Mouse (Mus musculus) kidney, embryonic 16.5 days (tissue): ENCODE measurements at regions not wholly inside any gene's neighbourhood (a gene's known extent, or its start where the extent isn't known, plus 50 kb on each side); places are given as distances from the start of the nearest gene placed in this dataset.

Experiments
- ATAC-seq: fragments of 200-750 bp; cut with Nextera tagmentation; 2 replicates; pipeline ENCODE4 v1.8.0; 2017; ENCODE audit warnings: moderate TSS enrichment; ENCODE audit not compliant: low FRiP score, low TSS enrichment
- H3K27ac ChIP-seq: fragments of 300-500 bp; sonication (generic); 2 replicates; pipeline ENCODE4 v1.5.1; 2014; ENCODE audit warnings: low read length
- H3K27me3 ChIP-seq: fragments of 300-500 bp; sonication (generic); 2 replicates; pipeline ENCODE4 v1.6.1; 2014; ENCODE audit warnings: low read length, control low read depth, mixed read lengths; ENCODE audit not compliant: insufficient read depth
- H3K36me3 ChIP-seq: fragments of 300-500 bp; sonication (generic); 2 replicates; pipeline ENCODE4 v1.6.1; 2014; ENCODE audit warnings: low read length, control low read depth, mixed read lengths; ENCODE audit not compliant: insufficient read depth
- H3K4me1 ChIP-seq: fragments of 300-500 bp; sonication (generic); 2 replicates; pipeline ENCODE4 v1.6.1; 2014; ENCODE audit warnings: low read length, control low read depth, mixed read lengths; ENCODE audit not compliant: insufficient read depth
- H3K4me2 ChIP-seq: fragments of 300-500 bp; sonication (generic); replicated peaks from 2 replicates; pipeline ENCODE4 v1.6.1; 2014; ENCODE audit warnings: low read depth, low read length
- H3K4me3 ChIP-seq: fragments of 300-500 bp; sonication (generic); 2 replicates; pipeline ENCODE4 v1.5.1; 2014; ENCODE audit warnings: mild to moderate bottlenecking, low read length
- H3K9ac ChIP-seq: fragments of 300-500 bp; sonication (generic); replicated peaks from 2 replicates; pipeline ENCODE4 v1.6.1; 2014; ENCODE audit warnings: low read length
- H3K9me3 ChIP-seq: fragments of 300-500 bp; sonication (generic); 2 replicates; pipeline ENCODE4 v1.6.1; 2016; ENCODE audit warnings: low read length, control low read depth
- WGBS: fragments of 180-500 bp; shearing (Covaris S2); extraction: QIAGEN DNeasy Blood & Tissue Kit; methylation state at CpG from one replicate; pipeline ENCODE4 v1.1.7; 2014; 5-methylcytosine and 5-hydroxymethylcytosine counted together

DNA sequence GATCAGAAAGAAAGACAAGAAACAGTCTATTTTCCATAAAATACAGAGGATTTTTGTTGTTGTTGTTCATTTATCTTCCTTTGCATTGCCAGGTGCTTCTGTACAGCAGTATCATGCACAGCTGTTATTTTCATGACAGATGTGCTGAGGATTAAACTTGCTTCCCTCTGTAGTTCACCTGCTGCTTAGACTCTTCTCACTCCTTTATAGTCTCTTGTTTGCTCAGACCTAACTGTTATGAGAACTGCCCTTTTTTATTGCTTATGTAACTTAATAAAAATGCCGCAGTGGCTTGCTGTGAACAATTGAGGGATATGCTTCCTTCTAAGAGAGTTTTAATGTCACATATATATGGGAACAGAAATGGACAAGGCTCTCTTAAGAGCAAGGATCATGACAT lies 467.1 kb downstream of the Adcyap1 start:
- H3K4me3 ChIP-seq: no peak overlapping the region
- WGBS: 88% methylated on average over 1 of the region's 1 CpGs
- ATAC-seq: no peak
- no peak overlapping the region for H3K4me2 ChIP-seq
- no peak overlapping the region for H3K27ac ChIP-seq
- no peaks in the 10 kb centered on the region for H3K36me3 ChIP-seq
- H3K4me1 ChIP-seq: no peaks in the 10 kb centered on the region
- no peaks in the 10 kb centered on the region for H3K9me3 ChIP-seq
- no peaks in the 10 kb centered on the region for H3K27me3 ChIP-seq
- H3K9ac ChIP-seq: no peak overlapping the region

DNA sequence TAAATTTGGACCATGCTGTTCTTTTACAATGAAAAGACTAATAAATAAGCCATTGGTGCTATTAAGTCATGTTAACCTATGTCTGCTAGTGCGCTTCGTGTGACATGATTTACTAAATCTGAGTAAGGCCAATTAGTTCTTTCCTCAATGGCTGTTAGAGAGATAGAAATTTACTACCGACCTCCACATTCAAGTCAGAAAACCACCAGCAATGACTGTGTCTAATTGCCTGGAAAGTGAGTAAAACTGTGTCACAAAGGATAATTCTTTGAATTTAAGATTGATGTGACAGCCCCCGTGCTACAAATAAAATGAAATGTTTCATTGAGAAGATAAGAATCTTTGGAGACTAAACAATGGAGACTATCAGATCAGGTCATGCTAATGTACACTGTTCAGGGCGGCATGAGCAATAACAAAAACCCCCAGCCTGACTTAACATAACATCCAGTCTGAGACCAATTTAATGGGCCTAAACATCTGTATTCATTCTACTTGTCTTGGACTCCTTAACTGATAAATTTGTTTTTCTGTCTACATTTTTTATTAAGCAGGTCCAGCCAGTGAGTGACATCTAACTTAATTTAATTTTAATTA lies 477.6 kb downstream of the Adcyap1 start:
- Histone ChIP-seq H3K9ac (no peak overlapping the region), H3K36me3 (no peaks in the 10 kb centered on the region), H3K4me1 (no peaks in the 10 kb centered on the region), H3K9me3 (no peaks in the 10 kb centered on the region), H3K27me3 (no peaks in the 10 kb centered on the region), H3K4me2 (no peak overlapping the region), H3K4me3 (no peak overlapping the region), H3K27ac (no peak overlapping the region)
- ATAC-seq: peak; percentile 84; the same call in 1 of the 2 replicates
- WGBS: 10% methylated on average over 5 of the region's 5 CpGs

DNA sequence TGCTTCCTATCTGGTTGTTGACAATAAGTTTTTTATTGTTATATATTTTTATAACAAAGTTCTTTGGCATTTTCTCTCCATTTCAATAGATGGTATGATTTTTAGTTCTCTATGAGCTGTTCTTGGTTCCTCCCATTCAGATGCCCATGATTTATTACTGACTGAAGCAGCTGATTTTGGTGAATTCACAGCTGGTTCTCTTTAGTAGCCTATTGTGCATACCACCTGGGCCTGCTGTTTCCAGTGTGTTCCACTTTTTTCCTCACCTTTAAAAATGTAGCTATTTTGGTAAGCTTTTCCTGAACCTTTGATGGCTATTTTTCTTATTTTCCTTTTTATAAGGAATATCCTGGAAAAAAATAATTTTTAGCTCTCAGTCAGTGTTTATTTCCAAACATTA lies 501.9 kb downstream of the Adcyap1 start:
- H3K9me3 ChIP-seq: no peaks in the 10 kb centered on the region
- H3K36me3 ChIP-seq: no peaks in the 10 kb centered on the region
- H3K4me1 ChIP-seq: no peaks in the 10 kb centered on the region
- no peaks in the 10 kb centered on the region for H3K27me3 ChIP-seq
- H3K4me3 ChIP-seq: no peak overlapping the region
- no peak overlapping the region for H3K4me2 ChIP-seq
- no peak overlapping the region for H3K9ac ChIP-seq
- no peak for ATAC-seq
- H3K27ac ChIP-seq: no peak overlapping the region

DNA sequence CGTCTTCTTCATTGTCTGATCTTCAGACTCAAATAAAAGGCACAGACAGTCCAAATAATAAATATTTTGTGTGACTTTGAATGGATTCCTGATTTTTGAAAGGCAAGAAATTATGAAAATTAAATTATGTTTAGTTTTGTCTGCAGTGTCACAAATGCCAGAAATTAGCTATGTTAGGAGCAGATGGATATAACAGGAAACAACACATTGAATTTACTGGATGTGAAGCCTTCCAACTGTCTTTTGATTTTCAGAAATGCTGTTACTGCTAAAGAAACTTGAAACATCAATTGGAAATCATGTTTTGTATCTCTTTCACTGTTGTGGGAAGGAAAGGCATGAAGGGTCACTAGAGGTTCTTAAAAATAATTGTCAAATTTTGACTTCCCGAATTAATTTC lies 518.8 kb downstream of the Adcyap1 start:
- Histone ChIP-seq H3K4me2 (no peak overlapping the region), H3K27ac (no peak overlapping the region), H3K4me3 (no peak overlapping the region), H3K4me1 (no peaks in the 10 kb centered on the region), H3K9ac (no peak overlapping the region), H3K36me3 (no peaks in the 10 kb centered on the region), H3K27me3 (no peaks in the 10 kb centered on the region), H3K9me3 (no peaks in the 10 kb centered on the region)
- WGBS: 87% methylated on average over 2 of the region's 2 CpGs
- no peak for ATAC-seq

DNA sequence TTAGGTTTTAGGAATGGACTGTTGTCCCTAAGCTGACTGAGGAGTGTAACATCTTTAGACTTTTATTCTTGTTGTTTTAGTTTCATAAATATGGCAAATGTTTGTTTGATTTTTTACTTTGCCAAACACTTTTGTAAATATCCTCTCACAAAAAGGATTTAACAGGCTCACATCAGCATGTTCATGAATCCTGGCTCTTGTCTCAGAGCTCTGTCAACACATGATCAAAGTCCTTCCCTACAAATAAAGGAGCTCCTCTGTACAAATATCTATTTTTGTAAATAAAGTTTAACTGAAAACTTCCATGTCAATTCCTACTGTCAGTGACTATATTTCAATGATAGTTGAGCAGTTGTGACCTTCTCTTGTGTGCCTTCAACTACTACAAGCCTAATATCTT lies 542.5 kb downstream of the Adcyap1 start:
- Histone ChIP-seq H3K27ac (no peak overlapping the region), H3K4me2 (no peak overlapping the region), H3K9me3 (no peaks in the 10 kb centered on the region), H3K36me3 (no peaks in the 10 kb centered on the region), H3K9ac (no peak overlapping the region), H3K4me3 (no peak overlapping the region), H3K4me1 (no peaks in the 10 kb centered on the region), H3K27me3 (no peaks in the 10 kb centered on the region)
- ATAC-seq: no peak

DNA sequence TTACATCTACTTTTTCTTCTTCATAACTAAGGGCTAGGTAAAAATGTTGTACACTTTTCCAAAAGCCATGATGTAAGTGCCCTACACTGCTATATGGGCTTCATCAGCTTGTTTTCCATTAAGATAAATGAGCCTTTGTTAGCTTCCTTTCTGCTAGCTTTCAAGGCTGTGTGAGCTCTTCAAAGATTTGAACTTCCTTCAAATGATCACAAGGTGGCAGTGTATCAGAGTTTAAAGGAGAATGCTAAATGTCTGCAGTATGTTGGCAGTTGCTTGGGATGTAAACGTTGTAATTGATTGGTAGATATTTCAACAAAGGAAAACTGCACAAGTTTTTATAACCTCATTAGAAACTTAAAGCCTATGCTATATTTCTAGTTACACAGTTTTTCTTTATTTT lies 563.5 kb downstream of the Adcyap1 start:
- Histone ChIP-seq H3K27ac (no peak overlapping the region), H3K9ac (no peak overlapping the region), H3K36me3 (no peaks in the 10 kb centered on the region), H3K27me3 (no peaks in the 10 kb centered on the region), H3K4me3 (no peak overlapping the region), H3K4me2 (no peak overlapping the region), H3K9me3 (no peaks in the 10 kb centered on the region), H3K4me1 (no peaks in the 10 kb centered on the region)
- ATAC-seq: no peak
- 13% methylated on average over 1 of the region's 1 CpGs for WGBS
